Mouse (Mus musculus) gastrocnemius, adult 18-20 months (tissue): ENCODE measurements at regions not wholly inside any gene's neighbourhood (a gene's known extent, or its start where the extent isn't known, plus 50 kb on each side); places are given as distances from the start of the nearest gene placed in this dataset. TPM values are rescaled to one million over a fixed set of nuclear protein-coding genes. Genes with fewer than 3 reads are reported as not detected.

Source experiments
- DNase-seq: peaks from one replicate; pipeline ENCODE4 v3.0.0; 2021; ENCODE audit warnings: low spot score
- microRNA-seq: library from miRNA; unstranded; fragments of <30 nt; microRNA quantifications from one replicate; pipeline ENCODE4 v1.2.0, GENCODE M21; 2021

DNA sequence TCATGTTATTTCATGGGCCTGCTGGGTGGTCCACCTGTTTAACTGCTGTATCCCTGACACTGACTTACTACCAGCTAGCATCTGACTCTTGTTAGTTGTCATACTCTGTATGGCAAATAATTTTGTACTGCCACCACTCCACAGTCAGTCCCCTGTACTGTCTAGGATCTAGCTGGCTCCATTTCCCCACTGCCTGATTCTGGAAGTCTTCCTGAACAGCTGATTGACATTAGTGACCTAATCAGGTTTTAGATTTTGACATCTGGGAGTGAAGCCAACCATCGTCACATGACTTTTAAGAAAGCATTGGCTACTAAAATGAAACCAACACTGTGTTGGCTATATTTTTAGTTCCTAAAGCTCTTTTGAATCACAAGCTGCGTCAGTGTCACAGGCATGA is 711.3 kb downstream of the Bcl11a start:
- no peak for DNase-seq

DNA sequence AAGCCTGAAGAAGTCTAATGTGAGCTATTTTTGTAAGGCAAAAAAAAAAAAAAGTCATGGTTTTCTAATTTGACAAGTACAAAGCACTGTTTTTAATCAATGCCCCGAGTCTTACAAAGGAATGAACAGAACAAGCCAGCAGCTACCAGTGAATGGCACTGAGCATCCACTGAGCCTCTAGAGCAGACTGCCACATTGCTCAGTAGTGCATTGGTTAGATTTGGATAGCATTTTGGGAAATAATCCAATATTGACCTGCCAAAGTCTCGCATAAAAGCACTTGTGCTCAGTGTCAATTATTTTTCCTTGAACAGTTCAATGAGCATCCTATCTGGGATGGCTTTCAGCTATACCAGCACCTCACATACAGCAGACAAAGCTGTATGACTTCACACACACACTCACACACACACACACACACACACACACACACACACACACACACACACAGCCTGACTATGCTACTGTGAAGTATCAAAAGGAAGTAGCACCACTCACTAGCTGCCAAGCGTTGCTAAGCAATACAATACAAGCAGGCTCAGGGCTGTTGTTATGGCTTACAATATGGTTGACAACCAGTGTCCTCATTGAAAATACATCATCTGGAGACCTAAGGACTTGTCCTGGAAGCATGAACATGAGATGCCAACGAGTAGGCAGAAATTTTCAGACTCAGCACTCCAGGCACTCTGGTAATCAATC is 717.8 kb downstream of the Bcl11a start:
- no peak for DNase-seq

DNA sequence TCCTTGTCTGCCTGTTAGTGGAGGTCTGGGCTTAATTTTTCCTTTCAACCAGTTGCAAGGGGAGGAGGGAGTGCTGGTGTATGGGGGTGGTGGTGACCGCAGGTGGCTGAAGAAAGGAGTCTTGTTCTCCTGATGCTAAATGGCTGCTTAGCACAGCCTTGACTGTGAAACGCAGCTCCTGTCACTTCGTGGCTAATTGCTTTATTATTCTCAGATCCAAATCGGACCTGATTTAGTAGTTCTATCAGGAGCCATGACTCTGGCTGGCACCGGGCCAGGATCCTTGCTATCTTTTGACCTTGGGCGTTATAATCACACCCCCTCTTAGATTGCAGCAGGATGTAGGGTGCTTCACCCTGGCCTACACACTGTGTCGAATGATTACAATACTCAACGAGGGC is 726.8 kb downstream of the Bcl11a start:
- DNase-seq, result no peak

DNA sequence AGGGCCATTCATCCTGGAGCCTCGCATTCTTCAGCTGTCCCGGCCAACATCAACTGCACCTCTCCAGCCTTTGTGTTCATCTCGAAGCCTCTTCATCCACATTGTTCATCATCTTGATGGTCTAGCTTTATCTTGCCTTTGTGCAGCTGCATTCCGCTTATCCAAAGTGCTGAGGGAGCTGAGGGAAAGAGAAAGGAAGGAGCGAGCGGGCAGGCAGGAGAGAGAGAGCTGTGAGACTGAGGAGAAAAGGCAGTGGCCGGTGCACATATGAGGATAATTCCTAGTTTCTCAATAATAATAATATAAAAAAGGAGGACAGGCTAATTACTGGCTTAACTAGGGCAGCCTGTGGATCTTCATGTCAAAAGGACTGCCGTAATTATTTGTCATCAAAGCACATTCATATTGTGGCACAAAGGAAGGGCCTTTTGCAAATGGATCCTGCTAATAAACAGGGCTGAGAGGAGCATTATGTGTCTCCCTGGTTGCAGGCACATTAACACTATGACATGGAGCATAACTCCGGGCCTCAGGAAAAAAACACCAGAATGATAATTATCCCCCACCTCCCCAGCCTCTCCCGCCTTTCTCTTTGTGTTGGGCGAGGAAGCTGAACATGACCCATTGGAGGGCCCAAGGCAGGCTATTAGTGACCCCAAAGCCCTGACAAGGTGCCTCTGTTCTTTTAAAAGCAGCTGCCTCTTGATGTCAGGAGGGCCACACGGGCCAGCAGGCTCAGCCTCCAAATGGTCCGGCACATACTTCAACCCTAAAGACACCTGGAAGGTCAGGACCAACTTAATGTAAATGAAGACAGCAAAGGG is 751.9 kb downstream of the Bcl11a start:
- DNase-seq, result no peak

DNA sequence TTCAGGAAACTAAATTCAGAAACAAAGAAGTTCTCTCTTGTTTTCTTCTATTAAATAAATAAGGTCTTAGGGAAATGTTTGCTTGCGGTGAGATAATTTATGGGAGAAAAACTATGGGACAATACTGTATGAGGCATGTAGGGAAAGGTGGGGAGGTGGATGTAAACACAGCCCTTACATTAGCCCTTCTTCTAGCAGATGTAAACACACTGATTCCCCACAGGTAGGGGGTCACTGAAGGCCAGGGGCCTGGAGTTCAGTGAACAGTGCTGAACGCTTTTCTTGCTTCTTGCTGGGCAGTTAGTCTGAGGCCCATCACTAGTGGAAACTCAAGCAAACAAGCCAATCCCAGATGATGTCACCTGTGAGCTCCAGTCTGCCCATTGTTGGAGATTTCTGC is 752.6 kb downstream of the Bcl11a start:
- no peak for DNase-seq

DNA sequence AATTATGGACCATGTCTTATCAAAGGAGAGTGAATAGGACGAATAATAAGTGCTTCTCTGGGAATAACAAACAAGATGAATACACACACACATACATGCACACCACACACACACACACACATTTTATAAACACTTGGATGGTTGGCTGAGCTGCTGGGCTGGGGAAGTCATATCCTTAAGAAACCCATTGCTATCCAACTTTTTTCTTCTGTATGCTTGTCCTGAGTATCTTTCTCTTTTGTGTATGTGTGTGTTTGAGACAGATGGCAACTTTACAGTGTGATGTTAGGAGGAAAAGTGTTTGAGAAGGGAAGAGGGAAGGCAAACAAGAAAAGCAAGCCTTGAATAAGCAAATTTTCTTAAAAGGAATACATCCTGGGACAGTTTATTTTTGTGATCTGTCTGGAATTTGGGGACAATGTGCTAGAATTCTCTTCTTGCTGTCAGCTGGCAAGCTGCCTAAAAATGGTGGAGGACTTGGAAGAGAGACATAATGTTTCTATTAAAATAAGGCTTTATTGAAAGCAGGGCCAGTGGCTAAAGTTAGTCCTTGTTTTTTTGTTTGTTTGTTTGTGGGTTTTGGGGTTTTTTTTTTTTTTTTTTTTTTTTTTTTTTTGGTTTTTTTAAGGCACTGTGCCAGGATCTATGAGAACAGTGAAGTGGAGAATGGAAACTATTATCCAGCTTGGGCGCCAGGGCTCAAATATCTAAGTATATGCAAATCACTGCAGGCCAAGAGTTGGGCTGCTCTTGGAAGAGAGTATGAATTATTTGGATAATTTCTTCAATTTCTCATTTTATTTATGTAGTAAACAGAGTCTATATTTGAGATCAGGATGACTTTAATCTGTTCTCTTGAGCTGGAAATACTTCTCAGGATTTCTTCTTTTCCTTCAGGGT is 766.2 kb downstream of the Bcl11a start:
- DNase-seq, result no peak

DNA sequence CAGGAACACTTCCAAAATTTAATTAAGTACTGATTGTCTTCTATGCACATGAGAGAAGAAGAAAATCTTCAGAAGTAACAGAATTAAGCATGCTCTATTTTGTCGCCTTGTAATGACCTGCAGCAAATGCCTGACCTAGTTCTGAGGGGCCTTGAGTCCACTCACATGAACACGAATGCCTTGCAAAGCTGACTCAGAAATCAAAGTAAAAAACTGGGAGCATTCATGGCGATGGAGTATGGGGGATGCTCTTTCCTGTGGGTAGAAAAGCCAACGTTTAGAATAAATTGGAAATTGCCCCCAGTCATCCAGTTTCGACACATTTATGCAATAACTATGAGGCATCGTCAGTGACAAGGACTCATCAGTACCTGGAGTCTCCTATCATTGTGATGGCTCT is 779.1 kb downstream of the Bcl11a start:
- no peak for DNase-seq

DNA sequence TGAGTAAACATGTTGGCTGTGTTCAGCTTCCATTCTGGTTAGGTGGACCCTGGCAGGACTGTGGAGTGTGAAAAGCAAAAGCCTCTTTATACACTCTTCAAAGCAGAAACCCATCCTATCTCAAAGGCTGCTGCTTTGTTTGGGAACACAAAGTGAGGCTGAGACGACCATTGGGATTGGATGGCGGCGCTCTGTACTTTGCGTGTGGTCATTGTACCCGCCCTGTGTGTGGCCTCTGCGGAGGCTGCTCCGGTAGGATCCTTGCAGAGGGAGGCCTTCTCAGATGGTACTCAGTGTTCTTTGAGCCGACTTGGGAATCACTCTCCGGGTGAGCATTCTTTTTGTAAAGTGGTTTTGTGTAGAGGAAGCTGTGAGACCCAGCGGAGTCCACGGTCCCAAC is 786.8 kb downstream of the Bcl11a start:
- DNase-seq, result no peak

DNA sequence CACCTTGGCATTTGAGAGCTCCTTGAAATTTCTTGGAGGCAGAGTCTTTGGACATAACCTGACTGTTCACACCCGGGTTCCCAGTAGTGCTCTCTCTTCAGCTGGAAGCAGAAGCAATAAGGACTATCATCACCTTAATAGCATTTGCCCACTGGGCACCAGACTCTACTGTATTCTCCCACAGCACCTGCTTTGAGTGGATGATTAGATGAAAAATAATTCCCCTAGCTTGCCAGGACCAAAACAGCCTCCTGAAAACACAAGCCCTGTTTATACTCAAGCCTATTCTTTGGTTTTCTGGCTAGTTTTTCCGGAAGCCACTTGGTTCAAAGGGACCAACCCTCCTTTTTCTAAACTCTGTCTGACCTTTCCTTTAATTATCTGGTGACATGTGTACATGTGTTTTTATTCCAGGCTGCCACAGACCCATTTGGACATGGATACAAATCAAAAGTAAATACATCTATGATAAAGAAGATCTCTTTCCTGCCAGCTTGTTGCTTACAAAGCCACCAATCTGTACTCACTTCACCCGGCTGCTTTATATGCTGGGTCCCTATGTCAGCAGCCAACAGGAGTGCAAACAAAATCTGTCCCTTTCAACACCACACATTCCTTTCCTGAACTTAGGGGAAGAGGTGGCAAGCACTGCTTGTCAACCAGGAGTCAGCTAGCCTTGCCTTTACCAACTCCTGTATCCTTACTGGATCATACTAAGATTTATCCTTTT is 787.4 kb downstream of the Bcl11a start:
- no peak for DNase-seq

Small RNA genes lying in the stretch of these regions (microRNA-seq; reads per million reads assigned to microRNA genes)
- gene Gm25507, result not detected
